Mouse (Mus musculus) forebrain, embryonic 16.5 days (tissue): ENCODE results near the gene Lef1. TPM values are rescaled to one million over a fixed set of nuclear protein-coding genes. Genes with fewer than 3 reads are reported as not detected.

Experiments
- ATAC-seq: fragments of 200-750 bp; cut with Nextera tagmentation; 2 replicates; pipeline ENCODE4 v1.8.0; 2017; ENCODE audit warnings: mild to moderate bottlenecking, moderate library complexity
- H3K27ac ChIP-seq: fragments of 300-500 bp; sonication (generic); 2 replicates; pipeline ENCODE4 v1.5.1; 2014; ENCODE audit warnings: low read length, control low read depth
- H3K27me3 ChIP-seq: fragments of 300-500 bp; sonication (generic); replicated peaks from 2 replicates; pipeline ENCODE4 v1.6.1; 2014; ENCODE audit warnings: low read length; ENCODE audit not compliant: control insufficient read depth, insufficient read depth
- H3K36me3 ChIP-seq: fragments of 300-500 bp; sonication (generic); 2 replicates; pipeline ENCODE4 v1.6.1; 2014; ENCODE audit not compliant: control insufficient read depth, insufficient read depth
- H3K4me1 ChIP-seq: fragments of 300-500 bp; sonication (generic); replicated peaks from 2 replicates; pipeline ENCODE4 v1.6.1; 2014; ENCODE audit warnings: low read length; ENCODE audit not compliant: control insufficient read depth, insufficient read depth
- H3K4me2 ChIP-seq: fragments of 300-500 bp; sonication (generic); 2 replicates; pipeline ENCODE4 v1.6.1; 2014; ENCODE audit warnings: mild to moderate bottlenecking, low read length, control low read depth
- H3K4me3 ChIP-seq: fragments of 300-500 bp; sonication (generic); replicated peaks from 2 replicates; pipeline ENCODE4 v1.5.1; 2014; ENCODE audit warnings: mild to moderate bottlenecking, low read length, control low read depth
- H3K9ac ChIP-seq: fragments of 300-500 bp; sonication (generic); replicated peaks from 2 replicates; pipeline ENCODE4 v1.6.1; 2014; ENCODE audit warnings: low read depth, low read length, control low read depth
- H3K9me3 ChIP-seq: fragments of 300-500 bp; sonication (generic); 2 replicates; pipeline ENCODE4 v1.6.1; 2016; ENCODE audit warnings: low read length; ENCODE audit not compliant: control insufficient read depth
- WGBS: fragments of 180-500 bp; shearing (Covaris S2); extraction: QIAGEN DNeasy Blood & Tissue Kit; methylation state at CpG from one replicate; pipeline ENCODE4 v1.1.7; 2014; 5-methylcytosine and 5-hydroxymethylcytosine counted together
- polyA plus RNA-seq: library from polyadenylated mRNA; unstranded; fragments of >200 nt; fragmentation: Nextera tagmentation; extraction: Ambion mirVana; gene quantifications from 2 replicates; pipeline ENCODE4 v1.2.1, GENCODE M21; 2015

The Lef1 gene
- polyA plus RNA-seq, 1 experiment from 2014 or later: 12.1 TPM

DNA sequence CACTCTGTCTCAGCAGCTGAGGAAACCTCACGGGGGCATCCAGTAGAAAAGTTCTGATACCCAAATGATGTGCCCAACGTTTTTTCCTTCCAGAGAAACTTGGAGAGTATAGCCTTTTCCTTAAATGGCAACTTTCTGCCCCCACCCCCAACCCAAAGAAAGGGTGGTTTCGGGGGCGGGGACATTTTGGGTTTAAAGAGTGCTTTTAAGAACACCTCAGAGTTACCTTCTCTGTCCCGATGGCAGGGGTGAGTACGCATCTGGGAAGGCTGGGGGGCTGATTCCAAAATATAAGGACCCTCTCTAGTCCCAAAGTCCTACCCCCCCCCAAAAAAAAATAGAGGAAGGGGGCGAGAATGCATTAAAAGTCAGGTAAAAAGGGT is 2.3 kb downstream of the Lef1 start:
- peak overlapping the region; percentile 93 for H3K4me2 ChIP-seq
- H3K9me3 ChIP-seq: no peaks in the 10 kb centered on the region
- ATAC-seq: no peak
- H3K4me3 ChIP-seq: peak overlapping the region; percentile 54
- no peaks in the 10 kb centered on the region for H3K36me3 ChIP-seq
- 1% methylated on average over 7 of the region's 7 CpGs for WGBS
- H3K27ac ChIP-seq: no peak overlapping the region
- H3K9ac ChIP-seq: peak overlapping the region; percentile 64
- peaks cover 37% of the 10 kb centered on the region for H3K4me1 ChIP-seq
- H3K27me3 ChIP-seq: peaks cover 9% of the 10 kb centered on the region; the same call in 1 of the 2 replicates

DNA sequence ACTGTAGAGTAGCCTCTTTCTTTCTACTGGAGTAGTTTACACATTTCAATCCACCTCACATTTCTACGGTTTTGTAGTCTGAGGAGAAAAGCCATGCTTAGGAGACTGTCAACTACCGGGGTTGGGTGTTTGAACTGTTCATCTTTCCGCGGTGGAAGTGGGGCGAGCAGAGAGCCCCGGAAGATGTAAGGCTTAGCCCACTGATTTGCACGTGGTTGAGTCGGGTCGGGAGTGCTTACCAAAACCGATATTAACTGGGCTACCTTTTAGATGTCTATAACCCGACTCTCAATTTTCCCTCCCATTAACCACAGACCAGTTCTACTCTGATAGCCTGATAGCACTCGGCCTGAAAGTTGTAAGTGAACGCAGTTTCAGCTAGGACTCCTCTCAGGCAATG is 2.8 kb downstream of the Lef1 start:
- ATAC-seq: no peak
- H3K9ac ChIP-seq: no peak overlapping the region
- H3K27ac ChIP-seq: no peak overlapping the region

DNA sequence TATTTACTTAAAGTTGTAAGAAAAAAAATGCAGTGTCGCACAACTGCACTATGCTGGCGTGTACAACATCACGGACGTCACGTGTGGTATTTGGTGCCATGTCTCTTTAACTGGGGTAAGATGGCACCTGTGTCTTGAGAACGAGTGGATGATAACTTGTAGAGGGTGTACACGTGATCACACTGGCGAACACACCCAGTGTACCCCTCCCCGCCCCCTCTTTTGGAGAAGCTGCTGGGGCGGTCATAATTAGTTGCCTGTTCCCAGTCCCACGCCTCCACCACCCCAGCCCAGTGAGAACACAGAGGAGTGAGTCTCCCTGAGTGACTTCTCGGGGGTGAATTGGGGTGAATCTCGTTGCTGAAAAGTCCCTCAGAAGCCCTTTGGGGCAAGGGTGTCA is 5.8 kb downstream of the Lef1 start:
- 86% methylated on average over 13 of the region's 13 CpGs for WGBS
- no peak for ATAC-seq
- no peaks in the 10 kb centered on the region for H3K36me3 ChIP-seq
- H3K4me2 ChIP-seq: no peak overlapping the region
- no peak overlapping the region for H3K4me3 ChIP-seq
- no peaks in the 10 kb centered on the region for H3K9me3 ChIP-seq
- no peak overlapping the region for H3K27ac ChIP-seq
- H3K4me1 ChIP-seq: peaks cover 16% of the 10 kb centered on the region
- 0 out of 2 replicates have a peak, but pooled peaks cover 7% of the 10 kb centered on the region for H3K27me3 ChIP-seq
- H3K9ac ChIP-seq: no peak overlapping the region

More for the DNA sequence above, 2.8 kb downstream of the Lef1 start:
- H3K36me3 ChIP-seq: no peaks in the 10 kb centered on the region
- peak overlapping the region; percentile 93 for H3K4me2 ChIP-seq
- H3K4me3 ChIP-seq: peak overlapping the region; percentile 54
- WGBS: 10% methylated on average over 13 of the region's 13 CpGs
- no peaks in the 10 kb centered on the region for H3K9me3 ChIP-seq
- peaks cover 34% of the 10 kb centered on the region for H3K4me1 ChIP-seq
- H3K27me3 ChIP-seq: peaks cover 9% of the 10 kb centered on the region; the same call in 1 of the 2 replicates

DNA sequence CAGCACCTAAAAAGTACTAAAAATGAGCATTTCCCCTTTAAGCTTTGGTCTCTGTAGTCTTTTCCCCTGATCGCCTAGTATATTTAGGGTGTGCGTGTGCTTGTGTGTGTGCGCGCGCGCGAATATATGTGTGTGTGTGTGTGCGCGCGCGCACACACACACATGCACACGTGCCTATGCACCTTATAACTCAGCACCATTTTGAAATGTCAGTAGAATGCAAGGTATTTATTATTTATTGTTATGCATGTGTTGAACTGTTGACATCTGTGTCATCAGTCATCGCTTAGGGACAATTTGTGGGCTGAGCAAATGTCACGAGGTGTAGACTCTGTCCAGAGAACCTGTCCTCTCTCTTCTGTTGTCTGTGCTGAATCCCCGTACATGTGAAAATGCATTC is 7.1 kb downstream of the Lef1 start:
- Histone ChIP-seq H3K4me2 (no peak overlapping the region), H3K36me3 (no peaks in the 10 kb centered on the region)

DNA sequence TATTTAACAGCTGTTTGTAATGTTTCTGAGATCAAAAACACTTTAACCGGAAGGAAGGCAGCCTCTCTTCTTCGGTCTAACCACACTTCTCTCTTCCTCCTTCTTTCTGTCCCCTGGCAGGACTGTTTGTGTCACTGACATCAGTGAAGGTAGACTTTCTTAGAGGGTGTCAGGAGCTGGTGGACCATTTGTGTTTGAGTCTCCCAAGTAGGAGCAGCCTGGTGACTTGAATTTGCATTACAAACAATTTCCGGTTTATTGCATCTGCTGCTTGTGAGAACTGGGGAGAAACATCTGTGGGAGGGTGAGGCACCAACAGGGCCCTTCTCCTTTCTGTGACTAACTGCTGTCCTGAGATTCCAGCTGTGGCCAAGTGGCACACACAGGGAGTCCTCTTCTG is 7.6 kb downstream of the Lef1 start:
- H3K4me2 ChIP-seq: no peak overlapping the region
- 68% methylated on average over 3 of the region's 3 CpGs for WGBS

More for the DNA sequence above, 7.1 kb downstream of the Lef1 start:
- Histone ChIP-seq H3K4me1 (peaks cover 5% of the 10 kb centered on the region), H3K9me3 (no peaks in the 10 kb centered on the region), H3K4me3 (no peak overlapping the region), H3K9ac (no peak overlapping the region), H3K27ac (no peak overlapping the region), H3K27me3 (0 out of 2 replicates have a peak, but pooled peaks cover 7% of the 10 kb centered on the region)
- 95% methylated on average over 15 of the region's 15 CpGs for WGBS
- no peak for ATAC-seq

DNA sequence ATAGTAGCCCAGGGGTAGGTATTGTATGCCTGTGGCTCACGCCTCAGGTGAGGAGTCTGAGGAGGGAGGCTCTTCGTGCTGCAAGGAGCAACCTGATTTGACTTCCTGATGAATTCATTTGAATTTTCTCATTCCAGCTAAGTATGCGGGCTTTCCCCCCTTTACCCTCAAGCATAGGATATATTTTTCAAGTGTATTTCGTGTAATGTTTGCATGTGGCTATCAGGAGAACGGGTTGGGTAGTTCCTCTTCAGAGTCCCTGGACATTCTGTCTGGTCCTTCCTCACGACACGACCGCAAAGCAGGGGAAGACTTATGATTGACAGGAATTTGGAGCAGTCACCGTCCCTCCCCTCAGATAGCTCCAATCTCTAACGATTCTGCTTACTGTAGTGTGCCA is 9.2 kb downstream of the Lef1 start:
- H3K4me3 ChIP-seq: no peak overlapping the region
- H3K4me2 ChIP-seq: no peak overlapping the region
- H3K27me3 ChIP-seq: no peaks in the 10 kb centered on the region
- no peak for ATAC-seq
- no peak overlapping the region for H3K27ac ChIP-seq
- H3K9me3 ChIP-seq: no peaks in the 10 kb centered on the region
- H3K9ac ChIP-seq: no peak overlapping the region
- 74% methylated on average over 10 of the region's 10 CpGs for WGBS
- no peaks in the 10 kb centered on the region for H3K4me1 ChIP-seq
- H3K36me3 ChIP-seq: no peaks in the 10 kb centered on the region

More for the DNA sequence above, 7.6 kb downstream of the Lef1 start:
- no peak overlapping the region for H3K9ac ChIP-seq
- 0 out of 2 replicates have a peak, but pooled peaks cover 7% of the 10 kb centered on the region for H3K27me3 ChIP-seq
- no peak for ATAC-seq
- no peaks in the 10 kb centered on the region for H3K9me3 ChIP-seq
- H3K4me3 ChIP-seq: no peak overlapping the region
- H3K4me1 ChIP-seq: no peaks in the 10 kb centered on the region
- no peaks in the 10 kb centered on the region for H3K36me3 ChIP-seq
- H3K27ac ChIP-seq: no peak overlapping the region

DNA sequence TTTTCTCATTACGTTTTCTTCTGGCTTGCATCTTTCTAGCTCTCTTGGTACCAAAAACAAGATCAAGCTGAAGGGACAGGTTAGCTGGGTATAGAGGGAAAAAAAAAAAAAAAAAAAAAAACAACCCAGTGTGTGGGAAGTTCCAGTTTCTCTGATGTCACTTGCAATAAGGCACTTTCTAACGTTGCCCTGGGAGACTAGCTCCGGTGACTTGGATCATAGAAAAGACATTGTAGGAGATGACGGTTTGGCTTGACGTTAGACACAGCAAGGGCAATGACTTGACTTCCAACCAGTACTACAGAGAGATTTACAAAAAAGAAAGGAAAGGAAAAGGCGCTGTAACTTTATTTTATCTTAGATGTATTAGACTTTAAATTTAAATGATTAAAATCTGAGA is 13.2 kb downstream of the Lef1 start:
- 90% methylated on average over 6 of the region's 6 CpGs for WGBS
- Histone ChIP-seq H3K27ac (no peak overlapping the region), H3K4me2 (no peak overlapping the region)

DNA sequence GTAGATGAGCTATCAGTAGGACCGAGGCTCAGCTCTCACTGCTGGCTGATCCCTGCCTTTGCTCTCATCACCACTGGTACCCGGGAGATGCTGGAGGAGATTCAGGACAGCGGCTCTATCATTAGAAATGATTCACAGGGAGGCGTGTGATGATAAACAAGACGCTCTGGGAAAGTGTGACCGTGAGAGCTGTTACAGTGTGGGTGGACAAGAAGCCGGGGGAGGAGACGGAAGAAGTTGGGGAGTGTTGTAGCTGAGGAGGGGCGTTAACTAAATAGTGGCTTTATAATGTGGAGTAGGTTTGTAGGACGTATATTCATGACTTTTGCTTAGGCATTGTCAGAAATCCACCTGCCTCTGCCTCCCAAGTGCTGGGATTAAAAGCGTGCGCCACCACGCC is 15.6 kb downstream of the Lef1 start:
- no peak overlapping the region for H3K9ac ChIP-seq
- no peaks in the 10 kb centered on the region for H3K36me3 ChIP-seq
- WGBS: 97% methylated on average over 13 of the region's 13 CpGs
- H3K4me3 ChIP-seq: no peak overlapping the region
- H3K9me3 ChIP-seq: no peaks in the 10 kb centered on the region
- H3K27me3 ChIP-seq: no peaks in the 10 kb centered on the region
- H3K4me2 ChIP-seq: no peak overlapping the region
- no peak for ATAC-seq
- H3K4me1 ChIP-seq: no peaks in the 10 kb centered on the region
- H3K27ac ChIP-seq: no peak overlapping the region

More for the DNA sequence above, 13.2 kb downstream of the Lef1 start:
- H3K4me1 ChIP-seq: no peaks in the 10 kb centered on the region
- H3K27me3 ChIP-seq: no peaks in the 10 kb centered on the region
- no peak overlapping the region for H3K4me3 ChIP-seq
- ATAC-seq: no peak
- no peaks in the 10 kb centered on the region for H3K9me3 ChIP-seq
- H3K36me3 ChIP-seq: no peaks in the 10 kb centered on the region
- no peak overlapping the region for H3K9ac ChIP-seq

DNA sequence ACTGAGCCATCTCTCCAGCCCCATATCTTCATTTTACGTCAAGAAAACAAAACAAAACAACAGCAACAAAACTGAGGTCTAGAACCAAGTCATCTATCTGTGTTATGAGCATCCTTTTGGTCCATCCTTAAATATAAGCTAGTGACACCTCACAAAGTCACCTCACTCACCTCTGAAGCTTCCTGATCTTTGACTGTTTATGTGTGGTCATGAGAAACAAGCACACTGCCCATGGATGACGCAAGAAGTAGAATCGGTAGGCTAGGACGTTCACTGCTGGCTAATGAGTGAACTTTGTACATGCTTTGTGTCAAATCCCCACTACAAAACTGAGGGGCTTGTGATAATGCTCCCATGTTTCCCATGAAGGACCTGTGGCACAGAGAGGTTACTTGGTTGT is 16.2 kb downstream of the Lef1 start:
- WGBS: 93% methylated on average over 4 of the region's 4 CpGs
- no peak overlapping the region for H3K4me3 ChIP-seq
- H3K4me2 ChIP-seq: no peak overlapping the region
- no peak for ATAC-seq
- H3K9me3 ChIP-seq: no peaks in the 10 kb centered on the region
- H3K27me3 ChIP-seq: no peaks in the 10 kb centered on the region
- no peaks in the 10 kb centered on the region for H3K36me3 ChIP-seq
- H3K9ac ChIP-seq: no peak overlapping the region
- no peaks in the 10 kb centered on the region for H3K4me1 ChIP-seq
- H3K27ac ChIP-seq: no peak overlapping the region

DNA sequence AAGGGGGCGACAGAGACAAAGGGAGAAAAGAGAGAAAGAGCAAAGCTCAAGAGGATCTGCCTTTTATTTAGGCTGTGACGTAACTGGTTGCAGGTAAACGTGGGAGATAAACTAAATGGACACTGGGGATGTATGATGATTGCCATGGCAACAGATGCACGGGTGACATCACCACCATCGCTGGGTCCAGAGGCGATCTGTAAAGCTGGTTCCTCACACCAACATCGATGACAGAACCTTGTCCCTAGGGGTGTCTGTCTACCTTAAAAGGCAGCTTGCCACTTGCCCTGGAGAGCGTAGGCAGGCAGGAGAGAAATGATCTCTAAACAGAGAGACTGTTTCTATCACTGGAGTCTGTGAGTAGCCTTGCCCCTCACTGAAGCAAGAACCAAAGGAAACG is 23.7 kb downstream of the Lef1 start:
- Histone ChIP-seq H3K36me3 (no peaks in the 10 kb centered on the region), H3K27me3 (no peaks in the 10 kb centered on the region), H3K4me2 (no peak overlapping the region), H3K4me1 (peaks cover 17% of the 10 kb centered on the region), H3K9ac (no peak overlapping the region), H3K27ac (no peak overlapping the region), H3K9me3 (no peaks in the 10 kb centered on the region), H3K4me3 (no peak overlapping the region)
- ATAC-seq: no peak
- WGBS: 53% methylated on average over 9 of the region's 9 CpGs
